Mouse (Mus musculus): ENCODE results near the gene Arl6ip5. TPM values are rescaled to one million over a fixed set of nuclear protein-coding genes. Genes with fewer than 3 reads are reported as not detected.

Gene Arl6ip5
- 100 to 1,000 TPM; 199 to 332 (median 237) TPM for polyA plus RNA-seq (2017; shearing (Covaris generic))

GRCm38 (mm10) chr6:97210191-97210961 lies at the start of gene Arl6ip5:
TSS of gene Arl6ip5 (plus strand) at chr6:97210689.
- peak; percentile 87 for ATAC-seq

- no peak for ATAC-seq
Observed at GRCm38 (mm10) chr6:97175716-97176115, 34.8 kb upstream of the Arl6ip5 start.

- ATAC-seq, result peak; percentile 94
Observed at GRCm38 (mm10) chr6:97178491-97179366, 31.8 kb upstream of the Arl6ip5 start, which contains the start of gene Tmf1. TSS of gene Tmf1 (minus strand) at chr6:97179122.

- ATAC-seq, result peak; percentile 42
Observed at GRCm38 (mm10) chr6:97179367-97179828, 31.1 kb upstream of the Arl6ip5 start.

GRCm38 (mm10) chr6:97200437-97200836 lies 10.1 kb upstream of the Arl6ip5 start:
- ATAC-seq, result no peak

GRCm38 (mm10) chr6:97202477-97202876 lies 8.0 kb upstream of the Arl6ip5 start:
- ATAC-seq, result no peak

GRCm38 (mm10) chr6:97204252-97204869 lies 6.1 kb upstream of the Arl6ip5 start:
- no peak for ATAC-seq

- ATAC-seq, result no peak
Observed at GRCm38 (mm10) chr6:97204952-97205351, 5.5 kb upstream of the Arl6ip5 start.

- peak; percentile 81 for ATAC-seq
Observed at GRCm38 (mm10) chr6:97205439-97205885, 5.0 kb upstream of the Arl6ip5 start, which contains the start of gene Uba3. TSS of gene Uba3 (minus strand) at chr6:97205647.

GRCm38 (mm10) chr6:97207085-97207484 lies 3.4 kb upstream of the Arl6ip5 start:
- no peak for ATAC-seq

- no peak for ATAC-seq
Observed at GRCm38 (mm10) chr6:97208406-97208805, 2.1 kb upstream of the Arl6ip5 start.

GRCm38 (mm10) chr6:97209201-97209600 lies 1.3 kb upstream of the Arl6ip5 start:
- ATAC-seq, result no peak

- no peak for ATAC-seq
Observed at GRCm38 (mm10) chr6:97209751-97210150, 738 bp upstream of the Arl6ip5 start.

- ATAC-seq, result peak; percentile 42
Observed at GRCm38 (mm10) chr6:97210962-97211601, 593 bp downstream of the Arl6ip5 start.

- no peak for ATAC-seq
Observed at GRCm38 (mm10) chr6:97211981-97212380, 1.5 kb downstream of the Arl6ip5 start.

- ATAC-seq, result no peak
Observed at GRCm38 (mm10) chr6:97216154-97216821, 5.8 kb downstream of the Arl6ip5 start.

GRCm38 (mm10) chr6:97220672-97221071 lies 10.2 kb downstream of the Arl6ip5 start:
- no peak for ATAC-seq

GRCm38 (mm10) chr6:97221205-97222025 lies 10.9 kb downstream of the Arl6ip5 start:
- ATAC-seq, result peak; percentile 38

GRCm38 (mm10) chr6:97222321-97222720 lies 11.8 kb downstream of the Arl6ip5 start:
- ATAC-seq, result no peak

GRCm38 (mm10) chr6:97222931-97223467 lies 12.5 kb downstream of the Arl6ip5 start:
- ATAC-seq, result peak; percentile 16
